25 mouse cellular contexts compared by ENCODE assay signal in genomic region chr15:100123867-100124266, GRCm38 (mm10).
DNase-seq lines count a peak whose midpoint lies in the region; ATAC-seq and TF ChIP-seq lines count a peak whose summit lies in the region.
"Had no signal": no experiment of that assay in that cellular context is flagged by ENCODE, and none has a peak within 500 bp of the region (broad histone marks: within the 10 kb centered on the region; RNA-seq: fewer than 3 reads in every experiment).

No protein-coding gene starts in this region.

- H3K9ac ChIP-seq in heart, embryonic 15.5 days: no peak overlapping the region
- H3K9ac ChIP-seq in lung, embryonic 15.5 days: no peak overlapping the region
- H3K9ac ChIP-seq: embryonic facial prominence, embryonic 13.5 days; forebrain, embryonic 12.5 days; liver, embryonic 13.5 days; lung, embryonic 14.5 days; neural tube, embryonic 12.5 days; stomach, embryonic 15.5 days had no signal

- TF ChIP-seq CTCF in lung, adult 2 months (IDR thresholded peaks at IDR 0.05; ENCODE audit: insufficient read depth, low read length): no peak

- H3K4me1 ChIP-seq in heart, embryonic 15.5 days (replicated peaks): peaks cover 54% of the 10 kb centered on the region
- peaks cover 17% of the 10 kb centered on the region; the same call in 1 of the 2 replicates for H3K4me1 ChIP-seq in lung, embryonic 15.5 days
- peaks cover 16% of the 10 kb centered on the region for H3K4me1 ChIP-seq in lung, adult 2 months (ENCODE audit: control insufficient read depth, insufficient read depth, low read length)

- no peaks in the 10 kb centered on the region for H3K27me3 ChIP-seq in heart, embryonic 15.5 days
- no peaks in the 10 kb centered on the region for H3K27me3 ChIP-seq in lung, embryonic 15.5 days
- H3K27me3 ChIP-seq: embryonic facial prominence, embryonic 13.5 days; forebrain, embryonic 12.5 days; liver, embryonic 13.5 days; neural tube, embryonic 12.5 days; stomach, embryonic 15.5 days had no signal

- TF ChIP-seq POLR2A in lung, adult 2 months (IDR thresholded peaks at IDR 0.05; ENCODE audit: borderline replicate concordance, extremely low read depth, low read depth, low read length): no peak

- no peaks in the 10 kb centered on the region for H3K36me3 ChIP-seq in heart, embryonic 15.5 days
- no peaks in the 10 kb centered on the region for H3K36me3 ChIP-seq in lung, embryonic 15.5 days
- H3K36me3 ChIP-seq: liver, embryonic 13.5 days; neural tube, embryonic 12.5 days; stomach, embryonic 15.5 days had no signal

- 56% methylated on average over 5 of the region's 5 CpGs for WGBS in heart, embryonic 15.5 days
- WGBS in lung, embryonic 15.5 days: 50% methylated on average over 5 of the region's 5 CpGs
- WGBS in lung, adult 2 months: 31% methylated on average over 5 of the region's 5 CpGs

- no peaks in the 10 kb centered on the region for H3K9me3 ChIP-seq in heart, embryonic 15.5 days (replicated peaks)
- no peaks in the 10 kb centered on the region for H3K9me3 ChIP-seq in lung, embryonic 15.5 days
- H3K9me3 ChIP-seq: embryonic facial prominence, embryonic 13.5 days; forebrain, embryonic 12.5 days; liver, embryonic 13.5 days; neural tube, embryonic 12.5 days; stomach, embryonic 15.5 days had no signal

- H3K27ac ChIP-seq in heart, embryonic 15.5 days: peak overlapping the region; percentile 5; the same call in 1 of the 2 replicates
- H3K27ac ChIP-seq in lung, embryonic 15.5 days: 0 out of 2 replicates have a peak overlapping the region, but pooled peaks have one; percentile 10
- H3K27ac ChIP-seq: embryonic facial prominence, embryonic 13.5 days; forebrain, embryonic 12.5 days; liver, embryonic 13.5 days; macrophage; neural tube, embryonic 12.5 days; stomach, embryonic 15.5 days had no signal

- H3K4me3 ChIP-seq in heart, embryonic 15.5 days: no peak overlapping the region
- no peak overlapping the region for H3K4me3 ChIP-seq in lung, embryonic 15.5 days
- no peak overlapping the region for H3K4me3 ChIP-seq in lung, adult 2 months (replicated peaks; ENCODE audit: extremely low read depth, low read depth, low read length)
- H3K4me3 ChIP-seq: embryonic facial prominence, embryonic 13.5 days; erythroblast, embryonic 14.5 days; forebrain, embryonic 12.5 days; liver, embryonic 13.5 days; neural tube, embryonic 12.5 days; stomach, embryonic 15.5 days had no signal

- no peak overlapping the region for H3K4me2 ChIP-seq in heart, embryonic 15.5 days
- H3K4me2 ChIP-seq in lung, embryonic 15.5 days: no peak overlapping the region
- H3K4me2 ChIP-seq: embryonic facial prominence, embryonic 13.5 days; forebrain, embryonic 12.5 days; liver, embryonic 13.5 days; lung, embryonic 14.5 days; neural tube, embryonic 12.5 days; stomach, embryonic 15.5 days had no signal

- DNase-seq in heart, postnatal 4 days: no peak
- no peak for DNase-seq in lung, adult 2 months
- DNase-seq in thymus, postnatal 0 days (ENCODE audit: low spot score): peak; percentile 4
- DNase-seq in thymus, postnatal 4 days: no peak
- DNase-seq: adrenal gland, postnatal 10 days; cerebellum, adult 8-10 months; cerebellum, postnatal 36 days; embryo, embryonic 11 days; heart, postnatal 14 days; kidney, adult 9 months; kidney, postnatal 36 days; liver, embryonic 13.5 days; lung, embryonic 14.5 days; thymus, postnatal 36 days had no signal

- ATAC-seq in heart, embryonic 15.5 days (replicated peaks; ENCODE audit: insufficient number of reproducible peaks, insufficient read depth, low FRiP score, low read depth): no peak
- no peak for ATAC-seq in lung, embryonic 15.5 days (ENCODE audit: borderline replicate concordance, extremely low read depth, low FRiP score, low TSS enrichment)
- no peak for ATAC-seq in cerebellum, adult (ENCODE audit: insufficient number of reproducible peaks, low FRiP score, low TSS enrichment)
- ATAC-seq: hindbrain, embryonic 16.5 days; intestine, embryonic 16.5 days had no signal
